In the genomic region with DNA sequence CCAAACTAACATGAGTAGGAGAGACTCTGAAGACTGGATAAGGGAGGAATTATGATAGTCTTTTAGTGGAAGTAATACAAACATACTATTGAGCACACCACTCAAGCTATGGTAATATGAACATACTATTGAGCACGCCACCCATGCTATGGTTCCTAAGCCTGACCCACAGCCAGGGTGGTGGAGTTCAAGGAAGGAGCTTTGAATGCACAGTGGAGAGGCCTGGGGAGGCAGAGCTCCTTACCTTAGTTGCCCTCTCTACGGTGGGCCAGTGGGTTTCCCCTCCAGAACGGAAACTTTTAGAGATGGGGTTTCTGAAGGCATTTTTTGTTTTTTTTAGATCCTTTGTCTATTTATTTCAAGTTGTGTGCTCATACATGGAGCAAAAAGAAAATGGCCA, we compare ENCODE assay signal across 21 mouse cellular contexts. TPM values are rescaled to one million over a fixed set of nuclear protein-coding genes. Genes with fewer than 3 reads are reported as not detected.
DNase-seq lines count a peak whose midpoint lies in the region; ATAC-seq and TF ChIP-seq lines count a peak whose summit lies in the region.
"Had no signal": no experiment of that assay in that cellular context is flagged by ENCODE, and none has a peak within 500 bp of the region (broad histone marks: within the 10 kb centered on the region; RNA-seq: fewer than 3 reads in every experiment).

No protein-coding gene starts in this region.

- intact Hi-C loops in left cerebral cortex, adult 2 months (cut with DNase I) = no loop called here

- H3K4me1 ChIP-seq in cerebellum, adult 2 months (ENCODE audit: control insufficient read depth, insufficient read depth, low read length) = no peaks in the 10 kb centered on the region
- H3K4me1 ChIP-seq in embryonic facial prominence, embryonic 14.5 days (ENCODE audit: control insufficient read depth, insufficient read depth, low read length) = no peaks in the 10 kb centered on the region
- no peaks in the 10 kb centered on the region; the same call in 1 of the 2 replicates for H3K4me1 ChIP-seq in limb, embryonic 15.5 days
- no peaks in the 10 kb centered on the region for H3K4me1 ChIP-seq in stomach, postnatal 0 days (replicated peaks; ENCODE audit: control insufficient read depth, insufficient read depth)
- H3K4me1 ChIP-seq: heart, embryonic 15.5 days; liver, embryonic 15.5 days; stomach, embryonic 15.5 days had no signal

- H3K4me3 ChIP-seq in cerebellum, adult 2 months (replicated peaks; ENCODE audit: insufficient read depth, low read depth, low read length) = no peak overlapping the region
- H3K4me3 ChIP-seq in left cerebral cortex, adult 2 months = no peak overlapping the region
- no peak overlapping the region for H3K4me3 ChIP-seq in embryonic facial prominence, embryonic 14.5 days (ENCODE audit: low read depth, low read length)
- no peak overlapping the region for H3K4me3 ChIP-seq in limb, embryonic 15.5 days
- no peak overlapping the region for H3K4me3 ChIP-seq in stomach, postnatal 0 days (ENCODE audit: low read depth, low read length)
- H3K4me3 ChIP-seq: heart, adult 2 months; heart, embryonic 15.5 days; limb, embryonic 13.5 days; liver, embryonic 15.5 days; stomach, embryonic 15.5 days had no signal

- 88% methylated on average over 3 of the region's 3 CpGs for WGBS in cerebellum, adult 2 months
- WGBS in embryonic facial prominence, embryonic 14.5 days = 66% methylated on average over 3 of the region's 3 CpGs
- WGBS in limb, embryonic 15.5 days = 72% methylated on average over 3 of the region's 3 CpGs
- WGBS in stomach, postnatal 0 days = 82% methylated on average over 3 of the region's 3 CpGs

- no peaks in the 10 kb centered on the region for H3K27me3 ChIP-seq in cerebellum, adult 2 months (ENCODE audit: control insufficient read depth, insufficient read depth, low read length)
- H3K27me3 ChIP-seq in embryonic facial prominence, embryonic 14.5 days (replicated peaks; ENCODE audit: control insufficient read depth, insufficient read depth, low read length) = no peaks in the 10 kb centered on the region
- no peaks in the 10 kb centered on the region for H3K27me3 ChIP-seq in limb, embryonic 15.5 days
- no peaks in the 10 kb centered on the region for H3K27me3 ChIP-seq in stomach, postnatal 0 days (ENCODE audit: control insufficient read depth, insufficient read depth, low read length)
- H3K27me3 ChIP-seq: heart, embryonic 15.5 days; limb, embryonic 13.5 days; liver, embryonic 15.5 days; Patski; stomach, embryonic 15.5 days had no signal

- no peak overlapping the region for H3K9ac ChIP-seq in embryonic facial prominence, embryonic 14.5 days (ENCODE audit: low read depth, low read length)
- H3K9ac ChIP-seq in limb, embryonic 15.5 days = no peak overlapping the region
- H3K9ac ChIP-seq in stomach, postnatal 0 days (ENCODE audit: low read length) = no peak overlapping the region
- H3K9ac ChIP-seq: heart, embryonic 15.5 days; limb, embryonic 13.5 days; liver, embryonic 15.5 days; stomach, embryonic 15.5 days had no signal

- H3K9me3 ChIP-seq in embryonic facial prominence, embryonic 14.5 days (ENCODE audit: control insufficient read depth, low read length) = no peaks in the 10 kb centered on the region
- H3K9me3 ChIP-seq in limb, embryonic 15.5 days = no peaks in the 10 kb centered on the region
- no peaks in the 10 kb centered on the region for H3K9me3 ChIP-seq in stomach, postnatal 0 days (ENCODE audit: control insufficient read depth, low read length)
- H3K9me3 ChIP-seq: heart, embryonic 15.5 days; limb, embryonic 13.5 days; liver, embryonic 15.5 days; stomach, embryonic 15.5 days had no signal

- peak overlapping the region; percentile 83; the same call in 1 of the 2 replicates for H3K27ac ChIP-seq in cerebellum, adult 2 months (ENCODE audit: insufficient read depth, low read length)
- peak overlapping the region; percentile 77 for H3K27ac ChIP-seq in left cerebral cortex, adult 2 months
- H3K27ac ChIP-seq in embryonic facial prominence, embryonic 14.5 days (replicated peaks; ENCODE audit: low read depth, low read length) = peak overlapping the region; percentile 18; the same call in 1 of the 2 replicates
- H3K27ac ChIP-seq in limb, embryonic 15.5 days = 0 out of 2 replicates have a peak overlapping the region, but pooled peaks have one; percentile 28
- no peak overlapping the region for H3K27ac ChIP-seq in stomach, postnatal 0 days (replicated peaks)
- H3K27ac ChIP-seq: heart, adult 2 months; heart, embryonic 15.5 days; limb, embryonic 13.5 days; liver, embryonic 15.5 days; stomach, embryonic 15.5 days had no signal

- TF ChIP-seq POLR2A in cerebellum, adult 2 months (IDR thresholded peaks at IDR 0.05; ENCODE audit: borderline replicate concordance, insufficient read depth, low read length) = no peak

- DNase-seq in cerebellum, adult 2 months = no peak
- no peak for DNase-seq in cerebellum, adult 8-10 months
- DNase-seq in left cerebral cortex, adult 2 months (ENCODE audit: extremely low spot score in 1 of 2, low spot score in 2 of 2) = no peak
- DNase-seq in left cerebral cortex, adult 8-10 months (ENCODE audit: low spot score in 2 of 2) = no peak
- no peak for DNase-seq in embryonic facial prominence, embryonic 14.5 days (ENCODE audit: low spot score)
- DNase-seq in stomach, postnatal 0 days (ENCODE audit: low spot score) = no peak
- DNase-seq in thymus, postnatal 0 days (ENCODE audit: low spot score) = no peak
- DNase-seq: adrenal gland, postnatal 10 days; heart, adult 2 months; heart, postnatal 4 days; kidney, adult 2 months; kidney, postnatal 10 days; thymus, adult 2 months had no signal

- H3K36me3 ChIP-seq in embryonic facial prominence, embryonic 14.5 days (ENCODE audit: control insufficient read depth, insufficient read depth, low read length) = no peaks in the 10 kb centered on the region
- H3K36me3 ChIP-seq in limb, embryonic 15.5 days = no peaks in the 10 kb centered on the region
- no peaks in the 10 kb centered on the region for H3K36me3 ChIP-seq in stomach, postnatal 0 days (ENCODE audit: control insufficient read depth, insufficient read depth, low read length)
- H3K36me3 ChIP-seq: heart, embryonic 15.5 days; limb, embryonic 13.5 days; liver, embryonic 15.5 days; stomach, embryonic 15.5 days had no signal

- no peak for TF ChIP-seq CTCF in cerebellum, adult 2 months (IDR thresholded peaks at IDR 0.05; ENCODE audit: borderline replicate concordance, insufficient read depth, low read depth, low read length)
- no peak for TF ChIP-seq CTCF in left cerebral cortex, adult 2 months (IDR thresholded peaks at IDR 0.05)
- no peak for TF ChIP-seq CTCF in stomach, postnatal 0 days (IDR thresholded peaks at IDR 0.05; ENCODE audit: low read depth)

- H3K4me2 ChIP-seq in embryonic facial prominence, embryonic 14.5 days (ENCODE audit: low read depth, low read length) = no peak overlapping the region
- no peak overlapping the region for H3K4me2 ChIP-seq in limb, embryonic 15.5 days
- H3K4me2 ChIP-seq in stomach, postnatal 0 days (replicated peaks; ENCODE audit: low read depth) = no peak overlapping the region
- H3K4me2 ChIP-seq: heart, embryonic 15.5 days; limb, embryonic 13.5 days; liver, embryonic 15.5 days; stomach, embryonic 15.5 days had no signal

- no peak for TF ChIP-seq EP300 in stomach, postnatal 0 days (optimal IDR thresholded peaks at IDR 0.05)

- peak; percentile 63; the same call in 1 of the 2 replicates for ATAC-seq in embryonic facial prominence, embryonic 14.5 days (ENCODE audit: low read depth)
- peak; percentile 57 for ATAC-seq in limb, embryonic 15.5 days (ENCODE audit: insufficient number of reproducible peaks, low FRiP score, low TSS enrichment, low read depth)
- ATAC-seq in stomach, postnatal 0 days (ENCODE audit: low FRiP score, low TSS enrichment) = no peak; the same call in 1 of the 2 replicates

RNA-seq across cellular contexts. Expression of gene Rhbdl2, which starts 9.7 kb away (rescaled TPM):
- polyA plus RNA-seq in cerebellum, adult 2 months (2012; rRNA removed) = 1.2 and 1.8 TPM in 2 replicates
- under 1 TPM; 0.61 to 0.72 TPM for total RNA-seq in left cerebral cortex, adult 2 months (2021)
- under 1 TPM; 0.40 to 0.94 (median 0.80) TPM for total RNA-seq in left cerebral cortex, adult 8-10 months (2022)
- 3.6 and 4.7 TPM in 2 replicates for polyA plus RNA-seq in embryonic facial prominence, embryonic 14.5 days (2014; fragmentation: Nextera tagmentation; extraction: Ambion mirVana)
- polyA plus RNA-seq in limb, embryonic 15.5 days (2015; fragmentation: Nextera tagmentation; extraction: Ambion mirVana) = 7.1 and 7.4 TPM in 2 replicates
- 9.5 and 11.0 TPM in 2 replicates for polyA plus RNA-seq in stomach, postnatal 0 days (2015; fragmentation: Nextera tagmentation; extraction: Ambion mirVana)
- polyA plus RNA-seq in thymus, postnatal 0 days (2015; fragmentation: Nextera tagmentation; extraction: Ambion mirVana) = 9.1 and 9.9 TPM in 2 replicates
- total RNA-seq: heart, adult 2 months; megakaryocyte progenitor cell, adult 5-6 weeks; neutrophil, adult 5-6 weeks had no signal
- polyA plus RNA-seq: liver, embryonic 15.5 days had no signal

RNA-seq across cellular contexts. Expression of gene Akirin1, which starts 47.3 kb away (rescaled TPM):
- polyA plus RNA-seq in cerebellum, adult 2 months (2012; rRNA removed) = 43.1 and 43.6 TPM in 2 replicates
- total RNA-seq in left cerebral cortex, adult 2 months (2021) = 10 to 100 TPM; 60.7 to 61.0 TPM
- total RNA-seq in left cerebral cortex, adult 8-10 months (2022) = 10 to 100 TPM; 50.2 to 59.8 (median 52.1) TPM
- 60.2 and 64.0 TPM in 2 replicates for polyA plus RNA-seq in embryonic facial prominence, embryonic 14.5 days (2014; fragmentation: Nextera tagmentation; extraction: Ambion mirVana)
- 44.8 and 48.2 TPM in 2 replicates for polyA plus RNA-seq in limb, embryonic 15.5 days (2015; fragmentation: Nextera tagmentation; extraction: Ambion mirVana)
- polyA plus RNA-seq in stomach, postnatal 0 days (2015; fragmentation: Nextera tagmentation; extraction: Ambion mirVana) = 42.3 and 46.6 TPM in 2 replicates
- polyA plus RNA-seq in thymus, postnatal 0 days (2015; fragmentation: Nextera tagmentation; extraction: Ambion mirVana) = 95.5 and 113 TPM in 2 replicates
